Mouse (Mus musculus) testis, adult 2 months (tissue): ENCODE data around the gene Plxnc1. TPM values are rescaled to one million over a fixed set of nuclear protein-coding genes. Genes with fewer than 3 reads are reported as not detected.

Source experiments
- H3K27ac ChIP-seq: fragments of 200-500 bp; 2 replicates; pipeline ENCODE4 v1.5.1; 2012; ENCODE audit warnings: low read depth, low read length; ENCODE audit not compliant: control insufficient read depth, insufficient read depth
- H3K27me3 ChIP-seq: fragments of 200-500 bp; 2 replicates; pipeline ENCODE4 v1.6.1; 2012; ENCODE audit warnings: mild to moderate bottlenecking, low read length, moderate library complexity; ENCODE audit not compliant: control insufficient read depth, insufficient read depth
- H3K36me3 ChIP-seq: fragments of 200-500 bp; 2 replicates; pipeline ENCODE4 v1.6.1; 2012; ENCODE audit warnings: mild to moderate bottlenecking, low read length; ENCODE audit not compliant: control insufficient read depth, insufficient read depth
- H3K4me1 ChIP-seq: fragments of 200-500 bp; 2 replicates; pipeline ENCODE4 v1.6.1; 2012; ENCODE audit warnings: low read length; ENCODE audit not compliant: control insufficient read depth, insufficient read depth
- H3K4me3 ChIP-seq: fragments of 200-500 bp; 2 replicates; pipeline ENCODE4 v1.5.1; 2012; ENCODE audit warnings: low read depth, mild to moderate bottlenecking, low read length, moderate library complexity, mixed read lengths; ENCODE audit not compliant: control insufficient read depth
- CTCF ChIP-seq: fragments of 200-500 bp; IDR thresholded peaks from 2 replicates; pipeline ENCODE4 v1.5.1; 2012; ENCODE audit warnings: low read depth, mild to moderate bottlenecking, inconsistent platforms, low read length, moderate library complexity; ENCODE audit not compliant: control insufficient read depth, insufficient read depth, insufficient replicate concordance
- POLR2A ChIP-seq: fragments of 200-500 bp; IDR thresholded peaks from 2 replicates; pipeline ENCODE4 v1.6.1; 2012; ENCODE audit warnings: low read depth, mild to moderate bottlenecking, inconsistent platforms, low read length, moderate library complexity; ENCODE audit not compliant: control insufficient read depth
- polyA plus RNA-seq: library from polyadenylated mRNA; depleted of rRNA; stranded (reverse); fragments of >200 nt; gene quantifications from 2 replicates; pipeline ENCODE4 v1.2.3, GENCODE M21; 2012; rRNA removed

The Plxnc1 gene
- polyA plus RNA-seq, result 2.9 and 4.0 TPM in 2 replicates

GRCm38 (mm10) chr10:94944691-94945205, at the start of gene Plxnc1:
Gene Plxnc1, minus strand, starts transcription at chr10:94944835.
- Histone ChIP-seq H3K27me3 (no peaks in the 10 kb centered on the region), H3K4me1 (peaks cover 11% of the 10 kb centered on the region), H3K36me3 (no peaks in the 10 kb centered on the region), H3K4me3 (peak within 1 kb of the TSS; percentile 53), H3K27ac (peak within 1 kb of the TSS; percentile 61)
- TF ChIP-seq CTCF (no peak), POLR2A (no peak)

- Histone ChIP-seq H3K36me3 (no peaks in the 10 kb centered on the region), H3K4me3 (peak overlapping the region; percentile 33), H3K27me3 (no peaks in the 10 kb centered on the region), H3K27ac (no peak overlapping the region), H3K4me1 (peaks cover 12% of the 10 kb centered on the region)
- TF ChIP-seq POLR2A (no peak), CTCF (peak; percentile 85)
These were observed 47.5 kb upstream of the Plxnc1 start for GRCm38 (mm10) chr10:94992127-94992526.

GRCm38 (mm10) chr10:94991564-94992097, 47.0 kb upstream of the Plxnc1 start:
- no peak overlapping the region for H3K27ac ChIP-seq
- TF ChIP-seq POLR2A (no peak), CTCF (peak; percentile 26; the same call in 1 of the 2 replicates)
- no peaks in the 10 kb centered on the region for H3K27me3 ChIP-seq

GRCm38 (mm10) chr10:94990768-94991563, 46.3 kb upstream of the Plxnc1 start:
- Histone ChIP-seq H3K4me1 (peaks cover 12% of the 10 kb centered on the region), H3K4me3 (peak overlapping the region; percentile 33), H3K27me3 (no peaks in the 10 kb centered on the region), H3K27ac (no peak overlapping the region), H3K36me3 (no peaks in the 10 kb centered on the region)
- TF ChIP-seq CTCF (no peak), POLR2A (no peak)

More at GRCm38 (mm10) chr10:94991564-94992097, 47.0 kb upstream of the Plxnc1 start:
- no peaks in the 10 kb centered on the region for H3K36me3 ChIP-seq
- H3K4me1 ChIP-seq, result peaks cover 12% of the 10 kb centered on the region
- peak overlapping the region; percentile 33 for H3K4me3 ChIP-seq

GRCm38 (mm10) chr10:94989321-94989720, 44.7 kb upstream of the Plxnc1 start:
- Histone ChIP-seq H3K27ac (no peak overlapping the region), H3K36me3 (no peaks in the 10 kb centered on the region), H3K4me3 (no peak overlapping the region), H3K4me1 (peaks cover 12% of the 10 kb centered on the region), H3K27me3 (no peaks in the 10 kb centered on the region)
- TF ChIP-seq CTCF (no peak), POLR2A (no peak)

GRCm38 (mm10) chr10:94985103-94985502, 40.5 kb upstream of the Plxnc1 start:
- Histone ChIP-seq H3K4me1 (no peaks in the 10 kb centered on the region), H3K27me3 (no peaks in the 10 kb centered on the region), H3K27ac (no peak overlapping the region), H3K4me3 (no peak overlapping the region), H3K36me3 (no peaks in the 10 kb centered on the region)
- no peak for TF ChIP-seq CTCF
- TF ChIP-seq POLR2A, result no peak

- Histone ChIP-seq H3K27ac (no peak overlapping the region), H3K4me1 (no peaks in the 10 kb centered on the region), H3K27me3 (no peaks in the 10 kb centered on the region), H3K36me3 (no peaks in the 10 kb centered on the region), H3K4me3 (no peak overlapping the region)
- no peak for TF ChIP-seq CTCF
- TF ChIP-seq POLR2A, result no peak
These were observed 37.9 kb upstream of the Plxnc1 start for GRCm38 (mm10) chr10:94982528-94982927.
